Mouse (Mus musculus): ENCODE data around the gene Ndufv1.
"Not testable (repeated sequence)": the region's sequence is repeated elsewhere in the genome, so short reads cannot be mapped to it uniquely, and the experiment has no call there.

Ndufv1 gene

GRCm38 (mm10) chr19:4012432-4013022, at the start of gene Ndufv1:
Gene Ndufv1, minus strand, starts transcription at chr19:4012806.
- DNase-seq: peak; percentile 99

- DNase-seq: no peak
Measured at GRCm38 (mm10) chr19:4060899-4061465, 48.4 kb upstream of the Ndufv1 start.

- DNase-seq: not testable (repeated sequence)
Measured at GRCm38 (mm10) chr19:4060044-4060898, 47.7 kb upstream of the Ndufv1 start.

- DNase-seq: peak; percentile 83
Measured at GRCm38 (mm10) chr19:4059069-4059740, 46.6 kb upstream of the Ndufv1 start, which contains the start of gene Gstp3. Gene Gstp3, minus strand, starts transcription at chr19:4059569.

- no peak for DNase-seq
Measured at GRCm38 (mm10) chr19:4058581-4058980, 46.0 kb upstream of the Ndufv1 start.

GRCm38 (mm10) chr19:4057962-4058361, 45.4 kb upstream of the Ndufv1 start:
- no peak for DNase-seq

DNA sequence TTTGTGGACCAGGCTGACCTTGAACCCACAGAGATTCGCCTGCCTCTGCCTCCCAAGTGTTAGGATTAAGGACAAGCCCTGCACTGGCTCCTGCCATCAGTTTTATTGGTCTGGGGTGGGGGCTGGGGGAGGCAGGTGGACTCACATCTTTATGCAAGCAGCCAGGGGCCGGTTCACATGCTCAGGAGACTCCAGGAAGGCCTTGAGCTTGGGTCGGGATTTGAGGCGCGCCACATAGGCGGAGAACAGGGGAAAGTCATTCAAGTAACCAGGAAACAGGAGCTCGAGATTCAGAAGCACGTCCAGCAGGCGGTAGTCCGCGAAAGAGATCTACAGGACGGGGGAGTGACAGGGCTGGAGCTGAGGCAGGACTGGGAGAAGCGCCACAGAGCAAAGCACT, 44.8 kb upstream of the Ndufv1 start:
- no peak for DNase-seq

DNA sequence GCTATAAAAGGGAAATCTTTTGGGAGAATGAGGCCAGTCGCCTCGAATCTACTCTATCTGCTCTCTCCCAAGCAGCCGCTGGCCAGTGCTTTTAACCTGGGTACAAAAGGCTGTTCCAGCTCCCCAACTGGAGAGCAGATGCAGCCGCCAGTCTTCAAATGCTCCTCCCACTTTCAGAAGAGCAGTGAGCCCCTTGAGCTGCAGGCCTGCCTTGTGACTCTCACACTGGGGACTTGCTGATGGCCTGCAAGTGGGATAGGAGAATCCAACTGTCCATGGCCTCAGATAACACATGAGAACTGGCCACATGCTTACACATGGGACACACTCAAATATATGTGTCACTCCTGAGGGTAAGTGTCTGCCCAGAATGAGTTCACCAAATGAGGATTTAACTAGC, 44.1 kb upstream of the Ndufv1 start:
- DNase-seq: no peak

- no peak for DNase-seq
Measured at GRCm38 (mm10) chr19:4055947-4056693, 43.5 kb upstream of the Ndufv1 start.

DNA sequence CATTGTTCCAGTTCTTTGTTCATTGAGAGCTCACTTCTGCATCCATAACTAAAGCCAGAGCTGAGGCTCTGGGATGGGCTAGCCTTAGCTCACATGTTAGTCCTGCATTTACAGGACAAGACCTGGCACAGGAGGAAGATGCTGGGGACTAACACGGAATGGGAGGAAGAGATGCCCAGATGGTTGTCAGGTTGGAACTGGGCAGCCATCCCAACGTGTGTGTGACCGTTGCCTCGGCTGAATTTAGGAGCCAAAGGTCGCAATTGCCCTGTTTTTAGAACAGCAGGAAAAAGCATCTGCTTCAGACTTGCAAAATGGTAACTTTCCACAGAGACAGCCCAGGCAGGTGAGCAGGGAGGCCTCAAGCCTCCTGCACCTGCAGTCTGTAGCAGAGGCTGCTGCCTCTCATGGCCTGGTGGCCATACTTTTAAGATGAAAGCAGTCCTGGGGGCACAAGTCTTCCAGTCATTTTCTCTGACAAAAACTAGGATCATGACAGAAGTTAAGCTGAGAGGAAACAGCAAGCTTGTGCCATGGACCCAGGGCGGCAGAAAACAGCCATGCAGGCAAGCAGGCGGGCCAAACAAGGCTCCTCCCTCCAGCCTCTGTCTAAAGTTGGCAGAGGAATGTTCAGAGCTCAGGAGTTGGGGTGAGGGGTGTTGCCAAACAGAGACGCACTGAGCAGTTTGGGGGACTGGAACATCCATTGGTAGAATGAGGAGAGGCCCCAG, 42.8 kb upstream of the Ndufv1 start:
- no peak for DNase-seq

GRCm38 (mm10) chr19:4054613-4055012, 42.0 kb upstream of the Ndufv1 start:
- DNase-seq: no peak

- DNase-seq: no peak
Measured at GRCm38 (mm10) chr19:4052516-4053030, 40.0 kb upstream of the Ndufv1 start.

- peak; percentile 81 for DNase-seq
Measured at GRCm38 (mm10) chr19:4051741-4052515, 39.3 kb upstream of the Ndufv1 start.

DNA sequence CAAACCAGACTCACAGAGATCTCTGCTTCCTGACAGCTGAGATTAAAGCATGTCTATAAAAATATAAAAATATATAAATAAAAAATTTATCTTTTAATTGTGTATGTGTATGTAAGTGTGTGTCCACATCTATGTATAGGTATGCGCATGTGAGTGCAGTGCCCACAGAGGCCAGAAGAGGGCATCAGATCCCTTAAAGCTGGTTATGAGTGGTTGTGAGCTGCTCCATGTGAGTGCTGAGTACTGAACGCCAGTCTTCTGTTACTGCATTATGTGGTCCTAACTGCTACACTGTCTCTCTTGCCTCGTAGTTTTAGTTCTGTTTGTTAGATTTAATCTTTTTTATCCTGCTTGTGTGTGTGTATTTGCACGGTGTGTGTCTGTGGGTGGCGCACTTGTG, 38.4 kb upstream of the Ndufv1 start:
- DNase-seq: no peak

- not testable (repeated sequence) for DNase-seq
Measured at GRCm38 (mm10) chr19:4049069-4049468, 36.5 kb upstream of the Ndufv1 start.

- DNase-seq: peak; percentile 92
Measured at GRCm38 (mm10) chr19:4047859-4048258, 35.3 kb upstream of the Ndufv1 start.

DNA sequence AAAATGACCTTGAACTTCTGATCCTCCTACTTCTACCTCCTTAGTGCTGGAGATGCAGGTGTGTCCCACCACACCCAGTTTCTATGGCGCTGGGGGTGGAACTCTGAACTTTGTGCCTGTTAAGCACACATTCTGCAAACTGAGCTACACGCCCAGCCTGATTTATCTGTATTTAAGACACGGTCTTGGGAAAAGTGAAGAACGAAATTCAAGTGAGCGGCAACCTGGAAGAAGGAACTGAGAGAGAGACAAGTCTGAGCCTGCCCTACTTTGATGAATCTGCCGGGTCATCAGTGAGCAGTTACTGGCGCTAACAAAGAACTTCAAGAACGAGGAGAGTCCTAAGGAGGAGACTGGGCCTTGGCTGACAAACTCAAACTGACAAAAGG, 34.3 kb upstream of the Ndufv1 start:
- DNase-seq: no peak

DNA sequence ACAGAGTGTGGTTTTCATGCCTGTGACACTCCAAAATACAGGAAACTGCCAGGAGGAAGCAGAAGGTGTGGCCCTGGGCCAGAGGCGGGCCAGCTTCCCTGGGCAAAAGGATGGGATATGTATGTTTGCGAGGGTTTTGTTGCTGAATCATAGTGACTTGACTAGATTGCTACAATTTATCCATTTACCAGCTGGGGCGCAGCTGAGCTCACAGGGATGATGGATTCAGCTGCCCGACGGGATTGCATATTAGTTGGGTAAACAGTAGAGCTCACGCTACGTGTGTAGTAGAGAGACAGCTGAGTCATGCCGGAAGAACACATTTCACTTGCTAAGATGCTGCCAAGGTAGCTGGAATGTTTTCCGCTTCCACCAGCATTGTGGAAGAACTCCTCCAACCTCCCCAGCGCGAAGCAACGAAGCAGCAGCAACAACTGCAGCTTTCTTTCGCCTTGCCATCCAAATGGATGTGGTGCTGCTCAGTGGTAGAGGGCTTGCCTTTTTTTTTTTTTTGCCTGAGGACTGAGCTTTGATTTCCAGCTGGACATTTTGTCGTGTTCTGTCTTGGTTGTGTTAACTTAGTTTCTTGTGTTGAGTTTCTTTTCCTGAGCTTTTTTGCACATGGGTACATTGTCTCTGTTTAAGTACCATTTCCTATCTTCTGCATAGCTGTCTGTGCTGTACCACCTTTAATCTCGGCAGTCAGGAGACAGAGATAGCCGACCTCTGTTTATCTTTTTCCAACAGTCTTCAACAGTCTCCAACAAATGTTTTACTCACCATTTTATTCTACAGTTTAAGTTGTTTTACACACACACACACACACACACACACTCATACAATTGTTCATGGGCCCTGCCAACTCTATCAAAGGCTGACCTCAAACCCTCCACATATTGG, 33.6 kb upstream of the Ndufv1 start, which contains the start of gene Gstp2:
TSS of gene Gstp2 (minus strand) at position 58 of the 900 bp plus-strand sequence.
- peak; percentile 96 for DNase-seq

GRCm38 (mm10) chr19:4044109-4044508, 31.5 kb upstream of the Ndufv1 start:
- DNase-seq: not testable (repeated sequence)

DNA sequence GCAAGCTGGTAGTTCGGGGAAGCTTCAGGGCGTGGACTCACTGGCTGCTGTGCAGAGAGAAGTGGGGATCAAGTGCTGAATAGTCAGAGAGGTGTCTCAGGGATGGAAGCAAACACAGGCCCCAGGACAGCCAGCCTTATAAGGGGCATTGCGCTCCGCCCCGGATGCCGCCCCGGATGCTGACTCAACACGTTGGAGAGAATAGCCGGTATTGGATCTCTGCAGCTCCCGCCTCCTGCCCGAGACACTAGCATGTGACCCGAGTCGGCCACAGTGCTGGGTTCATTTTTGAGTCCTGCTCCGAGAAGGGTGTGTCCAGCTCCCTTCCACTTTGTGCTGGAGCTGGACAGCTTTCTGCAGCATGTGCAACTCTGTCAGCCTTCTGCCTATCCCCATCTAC, 29.5 kb upstream of the Ndufv1 start:
- DNase-seq: peak; percentile 67

Data from lung, postnatal 36 days (tissue).